Mouse (Mus musculus) embryonic facial prominence, embryonic 10.5 days (tissue): ENCODE measurements around the gene Dyrk4. TPM values are rescaled to one million over a fixed set of nuclear protein-coding genes. Genes with fewer than 3 reads are reported as not detected.

Experiments used
- DNase-seq: peaks from one replicate; pipeline ENCODE4 v3.0.0-alpha.2; 2017; ENCODE audit warnings: low spot score
- H3K27ac ChIP-seq: fragments of 300-500 bp; sonication (generic); replicated peaks from 2 replicates; pipeline ENCODE4 v1.5.1; 2016; ENCODE audit warnings: mild to moderate bottlenecking
- H3K27me3 ChIP-seq: fragments of 300-500 bp; sonication (generic); replicated peaks from 2 replicates; pipeline ENCODE4 v1.6.1; 2016; ENCODE audit warnings: low read depth, mild to moderate bottlenecking; ENCODE audit not compliant: poor library complexity, severe bottlenecking
- H3K36me3 ChIP-seq: fragments of 300-500 bp; sonication (generic); replicated peaks from 2 replicates; pipeline ENCODE4 v1.6.1; 2016; ENCODE audit warnings: mild to moderate bottlenecking, moderate library complexity
- H3K4me1 ChIP-seq: fragments of 300-500 bp; sonication (generic); 2 replicates; pipeline ENCODE4 v1.6.1; 2016
- H3K4me3 ChIP-seq: fragments of 300-500 bp; sonication (generic); 2 replicates; pipeline ENCODE4 v1.5.1; 2016; ENCODE audit warnings: mild to moderate bottlenecking, moderate library complexity
- H3K9me3 ChIP-seq: fragments of 300-500 bp; sonication (generic); 2 replicates; pipeline ENCODE4 v1.6.1; 2016; ENCODE audit warnings: mild to moderate bottlenecking
- WGBS: fragments of 180-500 bp; shearing (Covaris S2); methylation state at CpG from one replicate; pipeline ENCODE4 v1.1.7; 2016; 5-methylcytosine and 5-hydroxymethylcytosine counted together
- polyA plus RNA-seq: library from polyadenylated mRNA; unstranded; fragments of >200 nt; fragmentation: Nextera tagmentation; extraction: Ambion mirVana; gene quantifications from 2 replicates; pipeline ENCODE4 v1.2.1, GENCODE M21; 2016

The Dyrk4 gene
- not detected in 2 replicates for polyA plus RNA-seq

GRCm38 (mm10) chr6:126921111-126921881 lies at the start of gene Dyrk4:
Gene Dyrk4, minus strand, starts transcription at chr6:126921839.
- H3K4me3 ChIP-seq, result peak within 1 kb of the TSS; percentile 39
- H3K36me3 ChIP-seq, result peaks cover 44% of the 10 kb centered on the region
- no peaks in the 10 kb centered on the region for H3K27me3 ChIP-seq
- WGBS, result 11% methylated on average over 21 of the region's 21 CpGs
- no peaks in the 10 kb centered on the region for H3K9me3 ChIP-seq
- peaks cover 7% of the 10 kb centered on the region for H3K4me1 ChIP-seq
- peak; percentile 19 for DNase-seq
- H3K27ac ChIP-seq, result no peak within 1 kb of the TSS

- Histone ChIP-seq H3K27ac (no peak overlapping the region), H3K4me1 (peaks cover 23% of the 10 kb centered on the region), H3K4me3 (no peak overlapping the region), H3K27me3 (no peaks in the 10 kb centered on the region), H3K36me3 (peaks cover 13% of the 10 kb centered on the region), H3K9me3 (no peaks in the 10 kb centered on the region)
- DNase-seq, result no peak
- WGBS, result 90% methylated on average over 14 of the region's 14 CpGs
These were observed 44.8 kb upstream of the Dyrk4 start for GRCm38 (mm10) chr6:126966241-126967026.

DNA sequence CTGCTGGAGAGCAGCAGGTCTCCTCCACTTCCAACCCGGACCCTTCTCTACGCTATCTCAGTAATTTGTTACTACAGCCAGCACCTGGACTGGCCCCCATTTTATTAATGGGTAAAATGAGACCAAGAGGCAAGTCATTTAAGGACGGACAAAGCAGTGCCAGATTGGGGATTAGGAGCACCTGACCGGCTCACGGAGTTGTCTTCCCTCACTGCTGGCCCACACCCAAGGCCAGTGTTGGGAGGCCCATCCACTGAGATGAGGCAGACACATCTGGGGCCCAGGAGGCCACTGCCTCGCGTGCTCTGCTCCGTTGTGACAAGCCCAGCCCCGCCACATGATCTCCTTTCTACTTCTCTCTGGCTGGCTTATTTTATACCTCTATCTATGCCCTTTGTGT lies 41.8 kb upstream of the Dyrk4 start:
- peaks cover 13% of the 10 kb centered on the region for H3K36me3 ChIP-seq
- H3K4me3 ChIP-seq, result no peak overlapping the region
- 87% methylated on average over 9 of the region's 9 CpGs for WGBS
- no peaks in the 10 kb centered on the region for H3K9me3 ChIP-seq
- H3K27ac ChIP-seq, result no peak overlapping the region
- no peak for DNase-seq
- H3K4me1 ChIP-seq, result peaks cover 5% of the 10 kb centered on the region; the same call in 1 of the 2 replicates
- no peaks in the 10 kb centered on the region for H3K27me3 ChIP-seq

DNA sequence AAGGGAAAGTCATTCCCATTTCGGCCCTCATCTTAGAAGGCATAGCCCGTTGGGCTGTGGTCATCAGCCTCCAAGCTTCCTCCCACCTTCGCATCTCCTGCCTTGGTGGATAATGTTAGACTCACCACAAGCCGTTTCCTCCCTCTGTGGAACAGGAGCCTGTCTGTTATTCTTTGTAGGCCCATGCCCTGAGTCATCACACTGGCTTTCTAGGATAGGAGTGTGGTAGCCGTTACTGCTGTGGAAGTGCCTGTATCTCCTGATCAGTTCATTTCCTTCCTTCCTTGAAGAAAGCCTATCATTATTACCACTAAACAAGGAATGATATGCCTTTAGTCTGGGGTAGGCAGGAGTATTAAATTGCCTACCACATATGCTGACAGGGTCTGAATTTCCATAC lies 41.1 kb upstream of the Dyrk4 start:
- Histone ChIP-seq H3K4me1 (peaks cover 3% of the 10 kb centered on the region; the same call in 1 of the 2 replicates), H3K36me3 (peaks cover 13% of the 10 kb centered on the region), H3K27ac (no peak overlapping the region), H3K27me3 (no peaks in the 10 kb centered on the region), H3K4me3 (no peak overlapping the region), H3K9me3 (no peaks in the 10 kb centered on the region)
- 83% methylated on average over 5 of the region's 5 CpGs for WGBS
- DNase-seq, result no peak

GRCm38 (mm10) chr6:126961371-126962018 lies 39.9 kb upstream of the Dyrk4 start:
- H3K36me3 ChIP-seq, result peaks cover 20% of the 10 kb centered on the region
- DNase-seq, result no peak
- 84% methylated on average over 8 of the region's 8 CpGs for WGBS
- H3K27me3 ChIP-seq, result no peaks in the 10 kb centered on the region
- peaks cover 3% of the 10 kb centered on the region; the same call in 1 of the 2 replicates for H3K4me1 ChIP-seq
- no peaks in the 10 kb centered on the region for H3K9me3 ChIP-seq
- H3K4me3 ChIP-seq, result no peak overlapping the region
- H3K27ac ChIP-seq, result no peak overlapping the region

GRCm38 (mm10) chr6:126955734-126956133 lies 34.1 kb upstream of the Dyrk4 start:
- H3K36me3 ChIP-seq, result peaks cover 6% of the 10 kb centered on the region; the same call in 1 of the 2 replicates
- peak; percentile 86 for DNase-seq
- H3K4me3 ChIP-seq, result no peak overlapping the region
- H3K27me3 ChIP-seq, result no peaks in the 10 kb centered on the region
- no peak overlapping the region for H3K27ac ChIP-seq
- 12% methylated on average over 10 of the region's 10 CpGs for WGBS
- no peaks in the 10 kb centered on the region for H3K9me3 ChIP-seq
- no peaks in the 10 kb centered on the region for H3K4me1 ChIP-seq

- Histone ChIP-seq H3K36me3 (peaks cover 15% of the 10 kb centered on the region; the same call in 1 of the 2 replicates), H3K4me3 (no peak overlapping the region), H3K4me1 (no peaks in the 10 kb centered on the region), H3K27me3 (no peaks in the 10 kb centered on the region), H3K27ac (no peak overlapping the region), H3K9me3 (no peaks in the 10 kb centered on the region)
- WGBS, result 91% methylated on average over 4 of the region's 4 CpGs
- DNase-seq, result no peak
These were observed 26.7 kb upstream of the Dyrk4 start for GRCm38 (mm10) chr6:126948336-126948735.

DNA sequence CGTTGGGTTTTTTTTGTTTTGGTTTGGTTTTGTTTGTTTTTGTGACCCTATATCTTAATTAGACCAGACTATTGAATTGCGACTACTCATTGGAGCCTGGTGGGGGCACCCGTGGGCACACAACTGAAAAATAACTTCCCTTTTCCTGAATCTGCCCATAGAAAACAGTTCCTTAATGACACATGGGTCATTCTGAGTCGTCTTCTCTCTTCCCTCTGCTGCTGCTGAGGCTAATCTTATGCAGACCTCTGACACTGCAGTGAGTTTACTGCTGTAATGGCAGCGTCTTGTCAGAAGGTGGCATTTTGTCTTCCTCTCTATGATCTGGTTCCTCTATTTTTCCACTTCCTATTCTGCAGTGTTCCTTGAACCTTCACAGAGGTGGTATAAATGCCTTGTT lies 18.8 kb upstream of the Dyrk4 start:
- WGBS, result 3% methylated on average over 5 of the region's 5 CpGs
- H3K9me3 ChIP-seq, result no peaks in the 10 kb centered on the region
- H3K4me3 ChIP-seq, result peak overlapping the region; percentile 83
- H3K36me3 ChIP-seq, result peaks cover 2% of the 10 kb centered on the region
- H3K4me1 ChIP-seq, result peaks cover 30% of the 10 kb centered on the region
- DNase-seq, result peak; percentile 9
- H3K27ac ChIP-seq, result no peak overlapping the region
- H3K27me3 ChIP-seq, result no peaks in the 10 kb centered on the region

DNA sequence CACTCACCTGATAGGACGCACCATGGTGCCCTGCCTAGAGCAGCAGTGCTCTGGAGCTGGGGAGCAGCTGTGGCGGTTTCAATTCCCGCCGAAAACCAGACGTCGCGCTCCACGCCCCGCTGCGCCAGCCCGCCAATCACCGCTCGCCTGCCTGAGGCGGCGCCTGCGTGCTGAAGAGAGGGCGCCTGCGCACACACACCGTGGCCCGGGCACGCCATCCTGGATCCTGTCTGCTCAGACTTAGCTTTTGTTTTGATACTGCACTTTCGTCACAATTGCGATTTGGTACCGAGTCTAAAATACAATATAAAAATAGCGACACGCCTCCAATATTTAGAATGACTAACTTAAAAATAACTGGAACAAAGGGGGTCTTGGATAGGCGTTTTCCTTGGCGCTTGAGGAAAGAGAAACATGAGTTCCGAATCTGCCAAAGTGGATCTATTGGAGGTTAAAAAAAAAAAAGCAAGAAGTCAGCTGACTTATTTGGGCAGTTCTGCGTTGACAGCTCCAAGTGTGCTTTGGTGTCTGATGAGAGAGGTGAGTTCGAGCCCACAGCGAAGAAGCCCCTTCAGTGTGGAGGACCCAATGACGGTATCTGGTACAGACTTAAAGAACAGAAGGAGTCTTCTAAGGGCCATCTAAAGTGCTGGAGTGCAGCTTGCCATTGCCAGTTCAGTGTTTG lies 18.0 kb upstream of the Dyrk4 start, which contains the start of the genes Rad51ap1 and D6Wsu163e:
TSS of gene Rad51ap1 (minus strand) at position 101 of the 685 bp plus-strand sequence.
TSS of gene D6Wsu163e (plus strand) at position 476 of the 685 bp plus-strand sequence.
- DNase-seq, result peak; percentile 96
- under 1% methylated on average over 33 of the region's 33 CpGs for WGBS

DNA sequence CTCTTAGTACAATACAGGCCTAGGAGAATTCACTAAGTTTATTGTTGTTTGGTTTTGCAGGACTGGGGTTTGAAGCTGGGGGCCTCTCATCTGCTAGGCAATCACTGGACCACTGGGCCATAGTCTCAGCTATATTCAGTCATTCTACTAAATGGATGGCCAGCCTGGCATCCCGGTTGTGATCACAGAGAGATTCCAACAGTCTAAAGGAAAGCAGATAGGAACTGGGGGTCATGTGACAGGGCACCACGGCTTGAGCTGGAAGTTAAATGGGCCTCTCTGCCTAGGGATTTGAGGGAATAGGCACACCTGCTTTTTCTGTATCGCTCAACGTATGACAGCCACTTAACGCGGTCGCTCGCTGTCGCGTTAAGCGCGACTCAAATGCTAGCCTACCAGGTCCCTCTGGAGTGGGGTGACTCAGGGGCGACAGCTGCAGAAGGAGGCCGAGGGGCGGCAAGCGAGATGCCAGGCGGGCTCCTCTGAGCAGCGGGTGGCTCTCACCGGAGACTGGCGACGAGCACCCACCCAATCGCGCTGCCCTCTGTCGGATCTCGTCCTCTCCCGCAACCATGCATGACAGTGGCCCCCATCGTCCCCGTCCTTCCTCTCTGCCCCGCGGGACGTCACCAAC lies 17.3 kb upstream of the Dyrk4 start:
- H3K36me3 ChIP-seq, result peaks cover 16% of the 10 kb centered on the region
- no peaks in the 10 kb centered on the region for H3K9me3 ChIP-seq
- H3K27ac ChIP-seq, result peak overlapping the region; percentile 88
- H3K4me3 ChIP-seq, result peak overlapping the region; percentile 83
- no peaks in the 10 kb centered on the region for H3K27me3 ChIP-seq
- WGBS, result under 1% methylated on average over 31 of the region's 31 CpGs
- H3K4me1 ChIP-seq, result peaks cover 30% of the 10 kb centered on the region
- no peak for DNase-seq

More for the DNA sequence above, 18.0 kb upstream of the Dyrk4 start, which contains the start of the genes Rad51ap1 and D6Wsu163e:
- H3K36me3 ChIP-seq, result peaks cover 9% of the 10 kb centered on the region
- no peaks in the 10 kb centered on the region for H3K27me3 ChIP-seq
- H3K4me3 ChIP-seq, result peak within 1 kb of the TSS; percentile 83
- no peaks in the 10 kb centered on the region for H3K9me3 ChIP-seq
- peak within 1 kb of the TSS; percentile 88 for H3K27ac ChIP-seq
- peaks cover 30% of the 10 kb centered on the region for H3K4me1 ChIP-seq

GRCm38 (mm10) chr6:126938047-126938446 lies 16.4 kb upstream of the Dyrk4 start:
- H3K9me3 ChIP-seq, result no peaks in the 10 kb centered on the region
- 0 out of 2 replicates have a peak overlapping the region, but pooled peaks have one; percentile 88 for H3K27ac ChIP-seq
- WGBS, result 82% methylated on average over 2 of the region's 2 CpGs
- H3K4me1 ChIP-seq, result peaks cover 30% of the 10 kb centered on the region
- H3K36me3 ChIP-seq, result peaks cover 25% of the 10 kb centered on the region
- DNase-seq, result no peak
- H3K27me3 ChIP-seq, result no peaks in the 10 kb centered on the region
- H3K4me3 ChIP-seq, result peak overlapping the region; percentile 83
